Mouse (Mus musculus): Measurements from ENCODE around the gene Gm20388.

The Gm20388 gene

DNA sequence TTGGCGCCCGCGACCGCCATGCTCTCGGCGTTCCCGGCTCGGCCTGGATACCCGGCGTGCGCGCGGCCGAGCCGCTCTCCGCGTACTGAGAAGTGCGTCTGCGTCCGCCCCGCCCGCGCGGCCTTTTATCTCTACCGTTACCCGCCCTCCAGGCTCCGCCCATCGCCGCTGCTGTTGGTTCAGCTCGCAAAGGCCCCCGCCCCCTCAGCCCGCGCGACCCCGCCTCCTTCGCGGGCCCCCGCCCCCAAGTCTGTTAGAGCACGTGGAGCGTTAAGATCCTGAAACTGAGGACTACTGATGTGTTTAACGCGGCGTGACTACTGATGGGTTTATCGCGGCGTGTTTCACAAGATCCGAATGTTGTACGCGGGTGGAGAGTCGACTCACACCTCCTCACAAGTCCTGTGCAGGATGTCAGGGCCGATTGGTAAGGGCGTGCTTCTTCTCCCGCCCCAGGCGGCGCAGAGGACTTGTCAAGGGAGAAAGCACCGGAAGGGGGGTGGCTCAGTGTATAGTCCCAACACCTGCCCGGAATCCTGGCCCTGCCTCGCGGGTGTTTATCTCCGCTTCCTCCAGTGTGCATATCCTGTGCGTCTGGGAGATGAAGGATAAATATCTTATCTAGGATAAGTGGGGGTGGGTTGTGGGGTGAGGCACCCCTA lies 1997.1 kb downstream of the Gm20388 start, which contains the start of gene Slc7a5:
TSS of gene Slc7a5 (minus strand) at position 108 of the 662 bp plus-strand sequence.
- peak; percentile 97 for DNase-seq (ENCODE audit: extremely low spot score)

DNA sequence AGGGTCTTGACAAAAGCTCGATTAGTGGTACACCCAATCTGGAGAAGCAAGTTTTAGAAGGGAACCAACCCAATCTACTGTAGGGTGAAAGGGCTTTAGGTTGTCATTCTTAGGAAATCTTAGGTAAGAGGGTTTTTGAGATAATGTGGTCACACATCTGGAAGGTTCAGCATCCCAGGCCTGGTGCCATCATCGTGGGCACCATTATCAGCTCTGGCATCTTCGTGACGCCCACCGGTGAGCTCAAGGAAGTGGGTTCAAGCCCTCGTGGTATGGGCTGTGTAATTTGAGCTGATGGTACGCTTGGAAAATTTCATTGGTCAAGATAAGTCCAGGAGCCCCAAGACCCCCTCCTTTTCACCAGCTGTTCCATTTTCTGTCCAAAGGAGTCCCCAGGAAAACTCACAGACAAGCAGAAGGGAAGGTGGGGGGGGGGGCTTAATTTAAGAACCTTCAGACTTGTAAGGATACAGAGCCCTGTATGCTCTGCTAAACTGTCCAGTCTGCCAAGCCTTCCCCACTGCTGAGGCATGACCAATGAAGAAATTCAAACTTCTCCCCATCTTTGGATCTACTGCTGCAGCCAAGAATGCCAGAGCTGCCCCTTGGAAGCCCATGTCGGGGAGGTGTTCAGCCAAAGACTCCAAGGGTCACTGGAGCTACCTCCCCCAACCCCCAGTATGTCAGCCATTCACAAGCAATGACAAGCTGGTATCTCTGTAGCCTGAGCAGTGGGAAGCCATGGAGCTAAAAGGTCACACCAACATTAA lies 1997.9 kb downstream of the Gm20388 start:
- no peak for DNase-seq (ENCODE audit: extremely low spot score)

DNA sequence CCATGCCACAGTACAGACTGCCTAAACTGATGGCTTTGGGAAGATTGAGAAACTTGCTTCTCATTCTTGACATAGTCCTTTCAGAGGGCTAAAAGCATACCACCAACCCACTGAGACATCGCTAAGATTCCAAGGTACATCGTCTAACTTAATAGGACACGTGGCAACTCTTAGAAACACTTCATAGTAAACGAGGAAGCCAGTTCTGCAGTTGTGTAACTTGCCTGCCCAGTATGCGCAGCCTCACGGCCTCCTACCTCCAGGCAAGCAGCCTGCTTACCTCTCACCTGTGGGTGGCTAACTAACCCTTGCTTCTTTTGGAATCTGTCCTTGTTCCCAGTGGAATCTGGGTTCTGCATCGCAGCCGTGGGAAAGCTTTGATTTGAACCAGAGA lies 1998.5 kb downstream of the Gm20388 start:
- DNase-seq (ENCODE audit: extremely low spot score): no peak

DNA sequence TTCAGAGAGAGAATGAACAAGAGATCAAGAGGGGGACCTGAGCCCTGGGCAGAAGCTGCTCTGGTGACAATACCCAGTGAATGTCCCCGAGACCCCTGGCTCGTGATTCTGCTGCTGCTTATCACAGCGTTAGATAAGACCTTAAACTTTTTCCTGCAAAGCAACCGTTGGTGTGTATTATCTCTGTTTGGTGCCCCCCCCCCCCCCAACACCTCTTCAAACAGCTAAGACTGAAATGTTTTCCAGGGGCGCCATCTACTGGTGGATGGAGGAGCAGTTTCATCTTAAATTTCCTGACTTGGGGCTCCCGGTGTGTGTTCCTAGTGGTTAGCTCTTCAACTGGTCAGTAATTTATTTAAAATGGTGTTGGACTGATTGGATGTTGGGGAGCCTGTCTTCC lies 1999.0 kb downstream of the Gm20388 start:
- peak; percentile 75 for DNase-seq (ENCODE audit: extremely low spot score)

DNA sequence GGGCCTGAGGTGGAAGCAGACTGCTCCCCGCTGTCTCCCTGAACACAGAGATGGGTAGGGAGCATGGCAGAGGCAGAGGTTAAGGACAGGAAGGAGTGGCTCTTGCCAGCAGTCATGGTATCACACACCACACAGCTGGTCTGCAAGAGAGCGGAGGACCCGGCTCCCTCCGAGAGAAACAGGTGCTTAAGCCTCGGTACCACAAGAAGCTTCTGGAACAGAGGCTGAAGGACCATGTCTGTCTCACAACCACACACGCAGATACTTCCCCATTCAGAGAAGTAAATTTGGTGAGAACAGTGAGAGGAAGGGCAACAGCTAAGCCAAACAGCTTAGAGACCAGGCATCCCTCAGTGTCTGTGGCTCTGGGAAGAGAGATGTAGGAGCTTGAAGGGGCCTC lies 2000.8 kb downstream of the Gm20388 start:
- no peak for DNase-seq (ENCODE audit: extremely low spot score)

DNA sequence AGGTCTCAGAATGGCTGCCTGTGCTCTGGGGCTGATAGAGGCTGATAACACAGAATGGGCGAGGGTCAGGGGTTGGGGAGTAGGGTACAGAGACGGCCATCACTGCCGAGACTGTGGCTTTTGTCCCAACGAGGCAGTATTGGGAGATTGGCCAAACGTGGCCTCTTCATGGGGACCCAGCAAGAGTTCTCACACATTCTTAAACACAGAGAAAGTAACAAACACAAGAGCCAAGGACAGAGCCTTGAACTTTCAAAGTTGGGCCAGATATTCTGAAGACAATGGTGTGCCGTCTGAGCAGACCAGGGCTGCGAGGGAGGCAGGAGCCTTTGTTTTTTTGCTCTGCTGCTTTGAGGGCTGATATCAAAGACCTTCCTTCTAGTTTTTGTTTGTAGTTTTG lies 2001.3 kb downstream of the Gm20388 start:
- no peak for DNase-seq (ENCODE audit: extremely low spot score)

DNA sequence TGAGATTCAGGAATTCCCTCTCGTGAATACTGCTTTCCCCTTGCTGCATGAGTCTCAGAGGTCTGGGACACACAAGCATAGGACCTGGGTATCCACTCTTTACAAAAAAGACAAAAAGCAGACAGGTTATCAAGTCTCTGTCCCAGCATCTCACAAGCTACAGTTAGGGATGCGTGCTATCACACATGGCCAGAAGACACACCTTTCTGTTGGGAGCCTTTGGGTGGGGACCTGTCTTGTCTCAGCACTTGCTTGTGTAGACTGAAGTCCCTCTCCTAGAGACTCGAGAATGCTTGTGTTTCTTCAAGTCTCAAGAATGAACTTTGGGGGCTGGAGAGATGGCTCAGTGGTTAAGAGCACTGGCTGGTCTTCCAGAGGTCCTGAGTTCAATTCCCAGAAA lies 2002.2 kb downstream of the Gm20388 start:
- DNase-seq (ENCODE audit: extremely low spot score): no peak

DNA sequence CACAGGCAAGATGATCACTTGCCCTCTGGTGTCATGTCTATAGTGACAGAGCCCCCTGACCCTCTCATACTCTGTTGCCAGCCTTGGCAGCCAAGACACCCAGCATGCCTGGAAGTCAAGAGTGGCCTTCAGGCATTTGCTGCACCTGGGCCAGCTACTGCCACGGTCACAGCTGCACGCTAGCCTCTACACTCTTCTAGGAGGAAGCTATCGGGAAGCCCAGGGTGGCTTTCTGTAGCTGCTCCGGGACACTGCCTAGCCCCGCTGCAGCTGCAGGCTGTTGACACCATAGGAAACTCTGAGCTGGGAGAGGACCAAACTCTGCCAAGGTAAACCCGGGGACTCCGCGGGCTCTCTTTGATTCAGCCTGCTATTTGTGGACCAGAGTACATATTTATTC lies 2002.7 kb downstream of the Gm20388 start:
- DNase-seq (ENCODE audit: extremely low spot score): no peak

DNA sequence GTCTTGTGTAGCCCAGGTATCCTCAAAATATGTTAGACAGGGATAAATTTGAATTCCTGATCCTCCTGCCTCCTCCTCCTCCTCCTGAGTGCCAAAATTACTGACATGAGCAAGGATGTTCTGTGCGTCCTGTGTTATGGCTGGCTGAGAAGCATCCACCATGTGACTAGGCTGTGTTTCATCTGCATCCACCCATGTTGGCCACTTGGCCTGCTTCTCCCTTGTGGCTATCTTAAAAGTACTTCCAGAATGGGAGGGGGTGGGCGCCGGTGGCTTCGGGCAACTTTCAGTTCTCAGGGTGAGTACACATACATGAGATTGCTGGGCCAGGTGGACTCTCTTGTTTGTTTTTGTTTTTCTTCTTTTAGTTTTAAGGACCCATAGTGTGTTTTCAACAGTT lies 2008.5 kb downstream of the Gm20388 start:
- no peak for DNase-seq (ENCODE audit: extremely low spot score)

DNA sequence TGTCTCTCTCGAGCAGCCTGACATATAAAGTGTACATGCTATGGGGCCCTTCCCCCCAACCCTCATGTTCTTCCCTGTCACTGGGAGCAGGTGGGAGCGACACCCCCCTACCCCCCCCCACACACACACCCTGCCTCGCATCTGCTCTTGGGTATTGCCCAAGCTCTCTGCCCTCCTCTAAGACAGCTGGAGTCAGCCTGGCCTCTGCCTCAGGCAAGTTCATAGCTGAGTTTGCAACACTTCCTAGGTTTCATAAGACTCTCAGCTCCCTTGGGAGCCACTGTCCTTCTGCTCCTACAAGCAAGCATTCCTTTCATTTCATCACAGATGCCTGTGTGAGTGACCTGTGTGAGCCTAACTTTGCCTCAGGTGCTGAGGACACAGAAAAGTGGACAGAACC lies 2009.1 kb downstream of the Gm20388 start:
- DNase-seq (ENCODE audit: extremely low spot score): no peak

DNA sequence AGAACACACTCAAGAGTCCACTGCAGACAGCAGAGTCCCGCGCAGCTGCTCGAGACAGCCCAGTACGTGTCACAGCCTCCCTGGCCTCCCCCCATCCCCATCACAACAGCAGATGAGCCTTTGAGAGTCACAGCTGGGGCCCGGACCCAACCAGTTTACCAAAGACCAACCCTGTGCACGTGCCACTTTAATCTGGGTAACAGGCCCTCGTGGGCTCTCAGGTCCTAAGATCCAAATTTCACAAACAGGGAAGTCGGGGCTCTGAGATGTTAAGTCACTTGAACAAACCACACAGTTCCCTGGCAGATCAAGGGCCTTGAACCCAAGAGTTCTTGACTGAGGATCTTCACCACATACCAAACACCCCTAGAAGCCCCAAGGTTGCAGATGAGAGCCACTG lies 2010.9 kb downstream of the Gm20388 start:
- no peak for DNase-seq (ENCODE audit: extremely low spot score)

DNA sequence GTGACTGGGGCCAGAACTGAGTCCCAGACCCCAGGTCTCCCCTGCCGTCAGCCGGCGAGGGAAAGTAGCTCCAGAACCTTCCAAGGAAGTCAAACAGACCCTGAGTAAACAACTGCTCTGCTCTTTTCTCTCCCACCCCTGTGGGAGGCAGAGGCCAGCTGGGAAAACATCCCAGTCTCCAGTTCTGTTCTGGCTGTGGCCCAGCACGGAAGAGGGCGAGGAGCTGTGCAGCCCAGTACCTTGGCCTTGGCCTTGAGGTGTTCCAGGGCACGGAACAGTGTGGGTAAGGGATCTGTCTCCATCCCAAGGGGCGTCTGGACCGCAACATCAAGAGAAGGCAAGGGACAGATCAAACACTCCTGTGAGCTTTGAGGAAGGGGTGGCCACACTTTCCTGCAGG lies 2011.5 kb downstream of the Gm20388 start:
- no peak for DNase-seq (ENCODE audit: extremely low spot score)

DNA sequence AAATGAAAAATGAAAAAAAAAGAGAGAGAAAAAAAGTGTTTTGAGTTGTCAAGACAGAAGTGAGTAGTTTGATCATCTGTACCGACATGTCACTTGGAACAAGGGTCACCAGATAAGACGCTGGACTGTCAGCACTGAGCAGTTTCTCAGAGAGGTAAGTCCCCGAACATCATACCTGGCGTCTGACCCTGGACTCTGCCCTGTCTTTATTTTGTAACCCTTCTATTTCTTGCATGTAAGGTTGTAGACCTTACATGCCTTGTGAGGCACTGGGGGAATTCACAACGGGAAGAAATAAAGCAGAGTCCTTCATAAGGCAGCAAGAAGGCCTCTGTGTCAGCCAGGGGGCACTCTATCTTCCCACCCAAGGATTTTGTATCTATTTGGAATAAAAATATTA lies 2014.0 kb downstream of the Gm20388 start:
- DNase-seq (ENCODE audit: extremely low spot score): no peak

DNA sequence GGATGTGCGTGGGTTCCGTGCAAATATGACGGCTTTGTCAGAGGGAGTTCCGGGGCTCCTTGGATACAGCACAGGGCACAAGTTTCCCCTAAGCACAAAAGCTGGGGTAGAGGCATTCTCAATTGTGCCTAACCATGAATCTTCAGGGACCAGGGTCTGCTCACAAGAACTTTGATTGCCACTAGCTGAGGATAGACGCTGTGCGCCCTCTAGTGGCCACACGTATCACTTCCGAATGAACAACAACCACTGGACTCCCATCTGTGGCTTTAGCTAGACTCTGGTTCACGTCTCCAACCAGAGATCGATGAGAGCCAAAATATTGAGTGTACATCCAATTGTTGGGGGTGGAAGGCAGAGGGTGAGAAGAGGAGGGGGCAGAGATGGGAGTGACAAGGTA lies 2015.0 kb downstream of the Gm20388 start:
- DNase-seq (ENCODE audit: extremely low spot score): peak; percentile 70

DNA sequence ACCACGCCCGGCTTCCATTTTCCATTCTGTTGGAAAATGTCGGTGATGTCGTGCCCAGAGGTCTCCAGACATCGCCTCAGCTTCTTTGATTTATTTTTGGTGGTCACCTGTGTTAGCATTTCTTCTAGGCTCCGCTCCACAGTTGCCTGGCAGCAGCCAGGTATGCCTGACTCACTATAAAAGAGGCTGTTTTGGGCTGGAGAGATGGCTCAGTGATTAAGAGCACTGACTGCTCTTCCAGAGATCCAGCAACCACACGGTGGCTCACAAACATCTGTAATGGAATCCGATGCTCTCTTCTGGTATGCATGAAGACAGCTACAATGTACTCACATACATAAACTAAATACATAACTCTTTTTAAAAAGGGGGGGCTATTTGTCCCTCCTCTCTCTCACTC lies 2015.6 kb downstream of the Gm20388 start:
- no peak for DNase-seq (ENCODE audit: extremely low spot score)

DNA sequence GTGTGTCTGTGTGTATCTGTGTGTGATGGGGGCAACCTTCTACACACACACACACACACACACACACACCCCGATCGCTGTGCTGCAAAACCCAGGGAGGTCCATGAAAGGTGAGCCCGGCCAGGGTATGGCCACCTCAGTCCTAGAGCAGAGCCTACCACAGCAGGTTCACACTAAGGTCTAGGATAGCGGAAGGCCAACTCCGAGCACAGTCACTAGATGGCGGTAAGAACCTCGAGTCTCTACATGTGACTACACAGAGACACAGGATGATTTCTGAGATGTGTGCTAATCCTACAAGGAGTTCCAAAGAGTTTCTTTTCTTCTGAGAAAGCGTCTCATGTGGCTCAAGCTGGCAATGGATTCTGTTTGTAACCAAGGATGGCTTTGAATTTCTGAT lies 2016.7 kb downstream of the Gm20388 start:
- DNase-seq (ENCODE audit: extremely low spot score): no peak

DNA sequence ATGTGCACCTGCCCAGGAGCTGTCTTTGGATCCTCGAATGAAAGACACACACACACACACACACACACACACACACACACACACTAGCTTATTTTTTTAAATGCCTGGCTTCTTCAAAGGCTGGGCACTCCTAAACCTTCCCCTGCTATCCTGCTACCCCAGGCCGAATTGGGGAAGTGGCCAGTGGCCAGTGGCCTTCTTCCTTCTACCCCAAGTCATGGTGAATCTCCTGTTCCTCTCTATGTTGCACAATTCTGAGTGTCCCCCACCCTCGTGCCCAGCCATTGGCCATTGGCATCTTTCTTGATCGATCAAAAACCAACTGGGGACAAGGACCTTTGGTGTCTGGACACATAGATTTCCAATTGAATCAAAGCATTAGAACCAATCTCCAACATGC lies 2019.4 kb downstream of the Gm20388 start:
- no peak for DNase-seq (ENCODE audit: extremely low spot score)

DNA sequence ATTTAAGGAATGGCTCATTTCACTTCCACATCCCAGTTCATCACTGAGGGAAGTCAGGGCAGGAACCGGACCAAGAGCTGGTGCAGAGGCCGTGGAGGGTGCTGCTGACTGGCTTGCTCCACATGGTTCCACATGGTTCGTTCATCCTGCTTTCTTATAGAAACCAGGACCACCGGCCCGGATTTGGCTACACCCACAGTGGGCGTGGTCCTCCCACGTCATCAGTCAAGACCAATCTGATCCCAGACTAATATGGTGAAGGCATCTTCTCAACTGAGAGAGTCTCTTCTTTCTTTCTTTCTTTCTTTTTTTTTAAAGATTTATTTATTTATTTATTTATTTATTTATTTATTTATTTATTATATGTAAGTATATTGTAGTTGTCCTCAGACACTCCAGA lies 2020.9 kb downstream of the Gm20388 start:
- no peak for DNase-seq (ENCODE audit: extremely low spot score)

DNA sequence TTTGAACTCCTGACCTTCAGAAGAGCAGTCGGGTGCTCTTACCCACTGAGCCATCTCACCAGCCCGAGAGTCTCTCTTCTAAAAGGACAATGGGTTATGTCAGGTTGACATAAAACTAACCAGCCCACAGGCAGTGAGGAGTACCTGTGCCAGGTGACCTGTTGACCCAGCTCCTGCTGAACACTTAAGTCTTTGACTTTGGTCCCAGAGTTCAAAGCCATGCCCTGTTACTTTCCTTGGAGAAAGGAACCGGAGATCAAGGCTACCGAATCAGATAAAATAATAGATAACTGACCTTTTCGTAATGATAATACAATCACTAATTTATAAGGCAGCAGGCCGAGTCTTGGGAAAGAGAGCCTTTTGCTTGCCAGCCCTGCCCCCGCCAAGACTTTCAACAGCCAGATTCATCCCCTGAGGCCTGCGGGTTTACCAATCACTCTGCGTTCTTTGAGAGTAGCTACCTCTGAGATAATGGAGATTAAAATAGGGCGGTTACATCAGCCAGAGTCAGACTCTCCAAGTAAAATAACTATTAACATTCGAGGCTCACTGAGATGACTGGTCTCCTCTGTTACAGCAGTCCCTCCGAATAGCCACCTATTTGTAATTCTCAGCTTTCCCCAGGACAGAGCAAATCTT lies 2021.5 kb downstream of the Gm20388 start:
- DNase-seq (ENCODE audit: extremely low spot score): no peak

DNA sequence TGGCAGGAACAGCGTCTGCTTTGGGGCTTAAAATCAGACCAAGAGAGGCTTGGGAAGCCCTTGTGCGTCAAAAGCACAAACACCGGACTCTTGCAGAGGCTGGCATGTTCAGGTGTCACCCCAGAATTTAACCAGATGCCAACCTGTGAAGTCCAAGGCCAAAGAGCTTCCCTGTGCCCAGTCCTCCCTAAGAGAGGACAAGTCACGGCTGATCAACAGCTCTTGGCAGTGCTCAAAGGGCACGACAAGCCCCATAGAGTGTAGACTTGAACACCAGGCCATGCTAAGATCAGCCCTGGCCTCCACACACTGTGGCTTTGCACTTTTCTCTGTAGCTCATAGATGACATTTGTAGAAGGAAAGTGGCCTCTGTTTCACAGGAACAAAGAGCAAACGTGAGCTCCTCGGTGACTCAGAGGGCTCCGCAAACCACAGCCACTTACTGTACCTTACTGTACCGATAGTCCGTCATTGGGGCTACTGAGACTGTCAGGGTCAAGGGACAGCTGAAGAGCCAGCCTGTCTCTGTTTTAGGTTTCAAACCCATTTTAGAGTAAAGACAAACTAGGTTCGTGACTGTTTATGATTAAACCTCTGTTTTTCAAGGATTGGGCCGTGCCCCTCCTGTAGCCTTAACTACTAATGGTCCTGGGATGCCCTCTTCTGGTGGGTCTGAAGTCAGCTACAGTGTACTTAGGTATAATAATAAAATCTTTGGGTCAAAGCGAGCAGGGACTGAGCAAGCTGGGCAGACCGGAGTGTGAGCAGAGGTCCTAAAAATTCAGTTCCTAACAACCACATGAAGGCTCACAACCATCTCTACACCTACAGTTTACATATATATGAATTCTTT lies 2022.3 kb downstream of the Gm20388 start:
- DNase-seq (ENCODE audit: extremely low spot score): no peak

DNA sequence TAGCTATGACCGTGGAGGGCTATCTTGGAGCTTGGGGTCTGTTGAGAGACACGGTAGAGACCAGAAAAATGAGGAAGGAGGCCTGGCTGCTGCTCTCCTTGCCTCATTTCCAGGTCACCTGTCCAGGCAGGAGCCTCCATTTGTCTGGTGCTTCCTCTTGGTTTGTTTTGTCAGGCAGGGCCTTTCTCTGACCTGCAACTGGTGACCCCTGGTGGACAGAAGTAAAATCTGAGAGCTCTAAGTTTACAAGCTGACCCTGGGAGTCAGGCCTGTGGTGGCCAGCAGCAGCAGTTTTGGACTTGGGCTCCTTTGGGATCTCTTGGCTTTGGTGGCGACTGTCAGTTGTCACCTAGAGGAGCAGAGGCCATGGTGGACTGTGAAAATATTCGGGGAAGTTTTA lies 2023.9 kb downstream of the Gm20388 start:
- DNase-seq (ENCODE audit: extremely low spot score): peak; percentile 59

DNA sequence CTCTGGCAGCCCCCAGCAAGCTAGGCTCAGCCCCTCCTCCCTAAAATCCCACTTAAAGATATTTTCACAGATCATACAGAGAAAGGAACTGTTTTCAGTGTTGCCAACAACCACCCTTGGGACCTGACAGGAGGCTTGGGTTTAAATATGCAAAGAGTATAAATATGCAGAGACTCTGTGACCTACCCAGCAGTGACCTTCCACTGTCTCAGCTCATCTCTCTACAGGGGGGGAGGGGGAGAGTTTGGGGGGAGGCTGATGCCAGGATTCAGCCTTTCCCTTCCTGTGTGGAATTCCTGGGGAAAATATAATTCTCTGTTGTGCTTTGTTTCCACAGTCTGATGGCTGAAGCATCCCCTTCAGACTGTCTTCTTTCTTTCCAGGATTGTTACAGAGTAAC lies 2024.3 kb downstream of the Gm20388 start:
- no peak for DNase-seq (ENCODE audit: extremely low spot score)

Measured in embryo, embryonic 9.5 days (tissue).